ENCODE assay signal across 20 mouse cellular contexts in genomic region chr17:56359864-56360263, GRCm38 (mm10). TPM values are rescaled to one million over a fixed set of nuclear protein-coding genes. Genes with fewer than 3 reads are reported as not detected.
DNase-seq lines count a peak whose midpoint lies in the region; ATAC-seq and TF ChIP-seq lines count a peak whose summit lies in the region.
"Had no signal": no experiment of that assay in that cellular context is flagged by ENCODE, and none has a peak within 500 bp of the region (broad histone marks: within the 10 kb centered on the region; RNA-seq: fewer than 3 reads in every experiment).

No protein-coding gene starts in this region.

- H3K27ac ChIP-seq in heart, embryonic 11.5 days (ENCODE audit: low read depth, low read length), result no peak overlapping the region
- H3K27ac ChIP-seq in forebrain, embryonic 14.5 days (ENCODE audit: low read depth, low read length), result peak overlapping the region; percentile 53
- H3K27ac ChIP-seq in limb, embryonic 15.5 days, result no peak overlapping the region
- H3K27ac ChIP-seq in heart, adult 2 months, result no peak overlapping the region
- H3K27ac ChIP-seq: heart, embryonic 10.5 days; neural tube, embryonic 12.5 days had no signal

- 83% methylated on average over 1 of the region's 1 CpGs for WGBS in heart, embryonic 11.5 days (ENCODE audit: insufficient replicate concordance)
- 96% methylated on average over 1 of the region's 1 CpGs for WGBS in forebrain, embryonic 14.5 days
- WGBS in limb, embryonic 15.5 days, result 81% methylated on average over 1 of the region's 1 CpGs
- WGBS in heart, adult 2 months, result 73% methylated on average over 1 of the region's 1 CpGs

- H3K27me3 ChIP-seq in heart, embryonic 11.5 days (ENCODE audit: control insufficient read depth, insufficient read depth, low read length), result no peaks in the 10 kb centered on the region
- no peaks in the 10 kb centered on the region for H3K27me3 ChIP-seq in forebrain, embryonic 14.5 days (replicated peaks; ENCODE audit: control insufficient read depth, insufficient read depth, low read length)
- no peaks in the 10 kb centered on the region for H3K27me3 ChIP-seq in limb, embryonic 15.5 days
- H3K27me3 ChIP-seq in heart, adult 2 months (ENCODE audit: control insufficient read depth, insufficient read depth, low read length), result no peaks in the 10 kb centered on the region
- H3K27me3 ChIP-seq: neural tube, embryonic 12.5 days had no signal

- TF ChIP-seq EP300 in heart, adult 2 months (IDR thresholded peaks at IDR 0.05; ENCODE audit: insufficient read depth, low read depth, low read length), result no peak

- no peak for TF ChIP-seq POLR2A in heart, adult 2 months (IDR thresholded peaks at IDR 0.05; ENCODE audit: insufficient read depth, low read depth, low read length)

- 0 out of 2 replicates have a peak overlapping the region, but pooled peaks have one; percentile 22 for H3K9ac ChIP-seq in heart, embryonic 11.5 days (ENCODE audit: low read depth, low read length)
- H3K9ac ChIP-seq in forebrain, embryonic 14.5 days (ENCODE audit: low read length), result peak overlapping the region; percentile 14; the same call in 1 of the 2 replicates
- H3K9ac ChIP-seq in limb, embryonic 15.5 days, result 0 out of 2 replicates have a peak overlapping the region, but pooled peaks have one; percentile 1
- H3K9ac ChIP-seq in heart, adult 2 months (ENCODE audit: low read depth, low read length), result no peak overlapping the region
- H3K9ac ChIP-seq: lung, embryonic 14.5 days had no signal

- no peaks in the 10 kb centered on the region for H3K79me2 ChIP-seq in heart, adult 2 months (replicated peaks; ENCODE audit: control insufficient read depth, insufficient read depth, low read length)

- peaks cover 13% of the 10 kb centered on the region for H3K36me3 ChIP-seq in heart, embryonic 11.5 days (ENCODE audit: control insufficient read depth, insufficient read depth, low read length)
- H3K36me3 ChIP-seq in forebrain, embryonic 14.5 days (ENCODE audit: control insufficient read depth, insufficient read depth, low read length), result peaks cover 64% of the 10 kb centered on the region
- H3K36me3 ChIP-seq in limb, embryonic 15.5 days, result peaks cover 84% of the 10 kb centered on the region
- no peaks in the 10 kb centered on the region for H3K36me3 ChIP-seq in heart, adult 2 months (ENCODE audit: control insufficient read depth, insufficient read depth, low read length)

- DNase-seq in heart, adult 18-20 months, result no peak
- DNase-seq in adrenal gland, adult 8-10 months, result peak; percentile 65
- no peak for DNase-seq in forebrain, embryonic 14.5 days (ENCODE audit: low spot score)
- no peak for DNase-seq in adipocyte (ENCODE audit: low spot score)
- DNase-seq in heart, adult 2 months, result no peak
- no peak for DNase-seq in gastrocnemius, adult 18-20 months (ENCODE audit: low spot score)
- DNase-seq: gastrocnemius, adult 2 months; heart, postnatal 36 days; kidney, adult 2 months; kidney, postnatal 4 days; lung, embryonic 14.5 days had no signal

- peaks cover 3% of the 10 kb centered on the region; the same call in 1 of the 2 replicates for H3K4me1 ChIP-seq in heart, embryonic 11.5 days (ENCODE audit: control insufficient read depth, insufficient read depth, low read length)
- H3K4me1 ChIP-seq in forebrain, embryonic 14.5 days (ENCODE audit: control insufficient read depth, insufficient read depth, low read length), result no peaks in the 10 kb centered on the region
- H3K4me1 ChIP-seq in limb, embryonic 15.5 days, result no peaks in the 10 kb centered on the region
- H3K4me1 ChIP-seq in heart, adult 2 months (ENCODE audit: control insufficient read depth, insufficient read depth, low read length), result no peaks in the 10 kb centered on the region

- TF ChIP-seq CTCF in heart, adult 2 months (IDR thresholded peaks at IDR 0.05), result no peak

- H3K9me3 ChIP-seq in heart, embryonic 11.5 days (replicated peaks; ENCODE audit: control insufficient read depth, low read length), result no peaks in the 10 kb centered on the region
- H3K9me3 ChIP-seq in forebrain, embryonic 14.5 days (replicated peaks; ENCODE audit: control insufficient read depth, low read length), result no peaks in the 10 kb centered on the region
- no peaks in the 10 kb centered on the region for H3K9me3 ChIP-seq in limb, embryonic 15.5 days
- H3K9me3 ChIP-seq: heart, embryonic 10.5 days; neural tube, embryonic 12.5 days had no signal

- intact Hi-C loops in heart, adult 2 months (cut with DNase I), result loop anchor here (5.0 kb wide), 1 partner anchor 72 kb away; no protein-coding TSS in a partner anchor

- H3K4me2 ChIP-seq in heart, embryonic 11.5 days, result no peak overlapping the region
- no peak overlapping the region for H3K4me2 ChIP-seq in forebrain, embryonic 14.5 days (ENCODE audit: low read length)
- H3K4me2 ChIP-seq in limb, embryonic 15.5 days, result no peak overlapping the region
- H3K4me2 ChIP-seq: lung, embryonic 14.5 days; neural tube, embryonic 12.5 days had no signal

- H3K4me3 ChIP-seq in heart, embryonic 11.5 days (ENCODE audit: low read depth, low read length), result no peak overlapping the region
- no peak overlapping the region for H3K4me3 ChIP-seq in forebrain, embryonic 14.5 days (ENCODE audit: low read depth, low read length)
- no peak overlapping the region for H3K4me3 ChIP-seq in limb, embryonic 15.5 days
- H3K4me3 ChIP-seq in heart, adult 2 months, result no peak overlapping the region
- H3K4me3 ChIP-seq: erythroblast, embryonic 14.5 days; gastrocnemius, adult 2 months; heart, embryonic 10.5 days; neural tube, embryonic 12.5 days had no signal

- ATAC-seq in heart, embryonic 11.5 days (replicated peaks; ENCODE audit: insufficient number of reproducible peaks, low FRiP score, low TSS enrichment), result no peak
- ATAC-seq in forebrain, embryonic 14.5 days, result no peak
- no peak for ATAC-seq in limb, embryonic 15.5 days (ENCODE audit: insufficient number of reproducible peaks, low FRiP score, low TSS enrichment, low read depth)

RNA-seq across cellular contexts. Expression of gene Kdm4b, which starts 34.0 kb away (rescaled TPM):
- polyA plus RNA-seq in heart, embryonic 11.5 days (2014; fragmentation: Nextera tagmentation; extraction: Ambion mirVana), result 19.6 and 22.8 TPM in 2 replicates
- total RNA-seq in heart, adult 18-20 months (2021), result 10 to 100 TPM; 29.6 to 30.3 TPM
- 10 to 100 TPM; 36.7 to 54.1 (median 47.4) TPM for total RNA-seq in adrenal gland, adult 8-10 months (2022)
- polyA plus RNA-seq in forebrain, embryonic 14.5 days (2014; fragmentation: Nextera tagmentation; extraction: Ambion mirVana), result 41.7 and 58.5 TPM in 2 replicates
- polyA plus RNA-seq in limb, embryonic 15.5 days (2015; fragmentation: Nextera tagmentation; extraction: Ambion mirVana), result 35.9 and 37.3 TPM in 2 replicates
- total RNA-seq in heart, adult 2 months (2021), result 10 to 100 TPM; 26.2 to 36.1 TPM
- 23.0 and 29.7 TPM in 2 replicates for polyA plus RNA-seq in heart, adult 2 months (2012; rRNA removed)
- 10 to 100 TPM; 20.1 to 23.1 TPM for total RNA-seq in gastrocnemius, adult 18-20 months (2021)

RNA-seq across cellular contexts. Expression of gene Uhrf1, which starts 56.7 kb away (rescaled TPM):
- polyA plus RNA-seq in heart, embryonic 11.5 days (2014; fragmentation: Nextera tagmentation; extraction: Ambion mirVana), result 53.0 and 62.4 TPM in 2 replicates
- total RNA-seq in heart, adult 18-20 months (2021), result 1 to 10 TPM; 1.4 to 2.5 TPM
- 1 to 10 TPM; 1.8 to 3.4 (median 2.6) TPM for total RNA-seq in adrenal gland, adult 8-10 months (2022)
- 38.9 and 47.4 TPM in 2 replicates for polyA plus RNA-seq in forebrain, embryonic 14.5 days (2014; fragmentation: Nextera tagmentation; extraction: Ambion mirVana)
- 107 and 108 TPM in 2 replicates for polyA plus RNA-seq in limb, embryonic 15.5 days (2015; fragmentation: Nextera tagmentation; extraction: Ambion mirVana)
- total RNA-seq in heart, adult 2 months (2021), result 1 to 10 TPM; 2.0 to 2.4 TPM
- 0.85 and 1.2 TPM in 2 replicates for polyA plus RNA-seq in heart, adult 2 months (2012; rRNA removed)
- total RNA-seq in gastrocnemius, adult 18-20 months (2021), result under 1 TPM; 0.19 to 0.23 TPM

RNA-seq across cellular contexts. Expression of gene Arrdc5, which starts 59.8 kb away (rescaled TPM):
- polyA plus RNA-seq in heart, embryonic 11.5 days (2014; fragmentation: Nextera tagmentation; extraction: Ambion mirVana), result not detected in 2 replicates
- not detected for total RNA-seq in heart, adult 18-20 months (2021)
- total RNA-seq in adrenal gland, adult 8-10 months (2022), result not detected
- not detected in 2 replicates for polyA plus RNA-seq in forebrain, embryonic 14.5 days (2014; fragmentation: Nextera tagmentation; extraction: Ambion mirVana)
- not detected in 2 replicates for polyA plus RNA-seq in limb, embryonic 15.5 days (2015; fragmentation: Nextera tagmentation; extraction: Ambion mirVana)
- not detected for total RNA-seq in heart, adult 2 months (2021)
- 0.32 TPM in 1 of 2 replicates, not detected in the other for polyA plus RNA-seq in heart, adult 2 months (2012; rRNA removed)
- not detected for total RNA-seq in gastrocnemius, adult 18-20 months (2021)
- total RNA-seq: gastrocnemius, adult 2 months; heart, postnatal 36 days; megakaryocyte progenitor cell, adult 5-6 weeks; MEL had no signal
- polyA plus RNA-seq: erythroblast, embryonic 14.5 days; heart, embryonic 10.5 days; kidney, adult 2 months; limb, embryonic 14.5 days; lung, embryonic 14.5 days; neural tube, embryonic 12.5 days; urinary bladder, adult 2 months had no signal
